Mouse (Mus musculus) kidney, embryonic 15.5 days (tissue): ENCODE measurements around the gene Neurog2. TPM values are rescaled to one million over a fixed set of nuclear protein-coding genes. Genes with fewer than 3 reads are reported as not detected.
A peak's percentile ranks its signal among the peaks of the same experiment; 100 is the strongest.

ENCODE experiments used
- ATAC-seq: fragments of 200-750 bp; cut with Nextera tagmentation; replicated peaks from 2 replicates; pipeline ENCODE4 v1.8.0; 2017; ENCODE audit warnings: moderate TSS enrichment; ENCODE audit not compliant: low FRiP score
- H3K27ac ChIP-seq: fragments of 300-500 bp; sonication (generic); 2 replicates; pipeline ENCODE4 v1.5.1; 2015; ENCODE audit warnings: mild to moderate bottlenecking, inconsistent platforms
- H3K27me3 ChIP-seq: fragments of 300-500 bp; sonication (generic); 2 replicates; pipeline ENCODE4 v1.6.1; 2015; ENCODE audit warnings: inconsistent platforms
- H3K36me3 ChIP-seq: fragments of 300-500 bp; sonication (generic); 2 replicates; pipeline ENCODE4 v1.6.1; 2015; ENCODE audit warnings: inconsistent platforms
- H3K4me1 ChIP-seq: fragments of 300-500 bp; sonication (generic); 2 replicates; pipeline ENCODE4 v1.6.1; 2015; ENCODE audit warnings: inconsistent platforms
- H3K4me2 ChIP-seq: fragments of 300-500 bp; sonication (generic); 2 replicates; pipeline ENCODE4 v1.6.1; 2015; ENCODE audit warnings: moderate library complexity, mild to moderate bottlenecking, inconsistent platforms
- H3K4me3 ChIP-seq: fragments of 300-500 bp; sonication (generic); replicated peaks from 2 replicates; pipeline ENCODE4 v1.5.1; 2015; ENCODE audit warnings: mild to moderate bottlenecking, inconsistent platforms
- H3K9ac ChIP-seq: fragments of 300-500 bp; sonication (generic); 2 replicates; pipeline ENCODE4 v1.6.1; 2015; ENCODE audit warnings: mild to moderate bottlenecking, inconsistent platforms
- H3K9me3 ChIP-seq: fragments of 300-500 bp; sonication (generic); replicated peaks from 2 replicates; pipeline ENCODE4 v1.6.1; 2016; ENCODE audit warnings: inconsistent platforms
- WGBS: fragments of 180-500 bp; shearing (Covaris S2); methylation state at CpG from one replicate; pipeline ENCODE4 v1.1.7; 2015; ENCODE audit warnings: mixed read lengths; 5-methylcytosine and 5-hydroxymethylcytosine counted together
- polyA plus RNA-seq: library from polyadenylated mRNA; unstranded; fragments of >200 nt; fragmentation: Nextera tagmentation; extraction: Ambion mirVana; gene quantifications from 2 replicates; pipeline ENCODE4 v1.2.1, GENCODE M21; 2015

Neurog2 gene
- polyA plus RNA-seq, 1 experiment from 2014 or later = not detected

DNA sequence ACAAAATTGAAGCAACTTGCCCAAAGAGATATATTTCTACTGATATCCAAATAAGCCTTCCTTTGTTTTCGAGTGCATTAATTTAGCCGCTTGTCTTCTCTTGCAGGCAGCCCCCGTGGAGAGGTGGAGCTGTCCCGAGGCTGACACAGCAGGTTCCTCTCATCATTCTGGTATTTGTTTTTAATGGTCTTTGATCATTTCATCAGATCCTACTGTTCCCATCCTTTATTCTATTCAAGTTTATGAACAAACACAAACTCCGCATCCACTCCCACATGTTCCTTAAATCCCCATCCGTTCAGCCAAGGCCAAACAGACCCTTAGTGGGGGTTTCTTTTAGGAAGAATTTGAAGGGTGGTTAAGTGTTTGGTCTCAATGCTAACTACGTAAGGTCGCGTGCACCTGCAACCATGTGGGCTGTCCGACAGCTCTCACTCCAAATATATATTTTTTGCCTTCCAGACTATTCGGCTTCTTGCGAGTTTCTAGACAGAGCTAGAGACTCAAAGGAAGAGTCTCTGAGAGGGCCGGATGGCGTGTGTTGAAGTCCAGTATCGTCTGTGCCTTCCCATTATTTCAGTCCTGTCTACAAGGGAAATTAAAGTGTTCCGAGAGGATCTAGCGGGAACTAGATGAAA, 2.1 kb upstream of the Neurog2 start:
- peaks cover 48% of the 10 kb centered on the region for H3K4me1 ChIP-seq
- 2% methylated on average over 17 of the region's 17 CpGs for whole genome bisulfite sequencing

DNA sequence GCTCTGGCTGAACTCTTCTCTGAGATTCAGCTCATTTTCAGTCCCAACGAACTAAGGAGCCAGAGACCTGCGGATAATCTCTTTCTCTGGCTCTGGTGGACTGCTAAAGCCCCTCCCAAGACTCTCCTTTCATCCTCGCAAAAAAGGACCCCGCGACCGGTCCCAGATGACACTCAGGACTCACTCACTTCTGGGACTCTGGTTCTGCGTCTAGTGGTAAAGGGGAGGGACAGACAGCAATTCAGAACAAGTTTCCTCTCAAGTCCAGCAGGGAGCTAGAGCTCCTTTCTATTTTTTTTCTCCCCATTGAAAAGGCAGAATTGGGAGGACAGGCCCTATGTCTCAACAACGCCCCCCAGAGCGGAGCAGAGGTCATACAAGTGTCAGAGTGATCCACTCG, 1.4 kb upstream of the Neurog2 start:
- H3K9me3 ChIP-seq = no peaks in the 10 kb centered on the region
- under 1% methylated on average over 10 of the region's 10 CpGs for WGBS
- no peak for ATAC-seq
- no peaks in the 10 kb centered on the region for H3K36me3 ChIP-seq
- H3K4me1 ChIP-seq = peaks cover 44% of the 10 kb centered on the region
- H3K4me2 ChIP-seq = no peak overlapping the region
- no peak overlapping the region for H3K9ac ChIP-seq
- no peak overlapping the region for H3K4me3 ChIP-seq
- no peak overlapping the region for H3K27ac ChIP-seq
- peaks cover 95% of the 10 kb centered on the region for H3K27me3 ChIP-seq

More for the DNA sequence above, 2.1 kb upstream of the Neurog2 start:
- Histone ChIP-seq H3K9me3 (no peaks in the 10 kb centered on the region), H3K36me3 (no peaks in the 10 kb centered on the region), H3K4me3 (no peak overlapping the region), H3K9ac (no peak overlapping the region), H3K27ac (no peak overlapping the region), H3K27me3 (peaks cover 96% of the 10 kb centered on the region), H3K4me2 (no peak overlapping the region)
- ATAC-seq = no peak

DNA sequence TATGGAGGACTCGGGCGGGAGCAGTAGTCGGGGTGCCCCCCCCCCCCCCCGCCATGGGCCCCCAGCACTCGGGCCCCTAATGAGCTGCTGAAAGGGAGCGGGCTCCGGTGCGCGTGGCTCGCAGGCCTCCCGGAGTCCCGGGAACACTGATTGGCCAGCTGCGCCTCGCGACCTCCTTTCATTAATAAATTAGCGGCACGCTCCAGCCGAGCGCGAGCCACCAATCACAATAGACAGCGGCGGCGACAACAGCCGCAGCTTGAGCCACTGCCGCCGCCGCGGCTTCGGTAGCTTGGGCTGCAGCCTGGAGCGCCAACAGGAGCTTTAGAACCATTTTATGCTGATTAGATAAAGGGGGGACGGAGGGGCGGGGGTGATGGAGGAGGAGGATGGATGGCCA, 404 bp upstream of the Neurog2 start:
- no peak overlapping the region for H3K9ac ChIP-seq
- peak; percentile 63 for ATAC-seq
- no peaks in the 10 kb centered on the region for H3K9me3 ChIP-seq
- peak overlapping the region; percentile 69 for H3K4me2 ChIP-seq
- no peaks in the 10 kb centered on the region for H3K36me3 ChIP-seq
- under 1% methylated on average over 30 of the region's 32 CpGs for WGBS
- peak overlapping the region; percentile 38 for H3K4me3 ChIP-seq
- peaks cover 95% of the 10 kb centered on the region for H3K27me3 ChIP-seq
- H3K4me1 ChIP-seq = peaks cover 42% of the 10 kb centered on the region
- no peak overlapping the region for H3K27ac ChIP-seq

DNA sequence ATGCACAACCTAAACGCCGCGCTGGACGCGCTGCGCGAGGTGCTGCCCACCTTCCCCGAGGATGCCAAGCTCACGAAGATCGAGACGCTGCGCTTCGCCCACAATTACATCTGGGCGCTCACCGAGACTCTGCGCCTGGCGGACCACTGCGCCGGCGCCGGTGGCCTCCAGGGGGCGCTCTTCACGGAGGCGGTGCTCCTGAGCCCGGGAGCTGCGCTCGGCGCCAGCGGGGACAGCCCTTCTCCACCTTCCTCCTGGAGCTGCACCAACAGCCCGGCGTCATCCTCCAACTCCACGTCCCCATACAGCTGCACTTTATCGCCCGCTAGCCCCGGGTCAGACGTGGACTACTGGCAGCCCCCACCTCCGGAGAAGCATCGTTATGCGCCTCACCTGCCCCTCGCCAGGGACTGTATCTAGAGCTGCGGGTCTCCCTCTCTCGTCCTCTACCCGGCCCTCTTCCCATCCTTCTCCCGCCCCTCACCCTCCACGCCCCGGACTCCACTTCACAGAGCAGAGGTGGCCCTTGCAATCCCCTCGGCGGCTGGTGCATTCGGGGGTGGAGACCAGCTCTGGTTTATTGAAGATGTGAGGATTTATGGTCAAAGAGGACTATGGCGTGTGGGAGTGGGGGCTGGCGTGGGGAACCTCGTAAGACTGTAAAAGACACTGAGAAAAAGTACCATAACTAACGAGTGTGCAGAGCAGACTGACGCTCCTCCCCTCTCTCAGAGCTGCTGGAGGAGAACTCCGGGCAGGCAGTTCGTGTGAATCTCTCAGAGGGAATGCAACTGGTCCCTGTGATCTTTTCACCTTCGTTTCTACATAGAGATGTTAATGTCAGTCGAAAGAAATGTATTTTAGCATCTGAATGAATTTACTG, 1.4 kb downstream of the Neurog2 start:
- H3K9ac ChIP-seq = 0 out of 2 replicates have a peak overlapping the region, but pooled peaks have one; percentile 22
- under 1% methylated on average over 58 of the region's 58 CpGs for WGBS
- peaks cover 27% of the 10 kb centered on the region for H3K4me1 ChIP-seq
- peak overlapping the region; percentile 38 for H3K4me3 ChIP-seq
- no peaks in the 10 kb centered on the region for H3K9me3 ChIP-seq
- peak overlapping the region; percentile 69 for H3K4me2 ChIP-seq
- no peaks in the 10 kb centered on the region for H3K36me3 ChIP-seq
- peaks cover 96% of the 10 kb centered on the region for H3K27me3 ChIP-seq
- no peak overlapping the region for H3K27ac ChIP-seq
- peak; percentile 87 for ATAC-seq

DNA sequence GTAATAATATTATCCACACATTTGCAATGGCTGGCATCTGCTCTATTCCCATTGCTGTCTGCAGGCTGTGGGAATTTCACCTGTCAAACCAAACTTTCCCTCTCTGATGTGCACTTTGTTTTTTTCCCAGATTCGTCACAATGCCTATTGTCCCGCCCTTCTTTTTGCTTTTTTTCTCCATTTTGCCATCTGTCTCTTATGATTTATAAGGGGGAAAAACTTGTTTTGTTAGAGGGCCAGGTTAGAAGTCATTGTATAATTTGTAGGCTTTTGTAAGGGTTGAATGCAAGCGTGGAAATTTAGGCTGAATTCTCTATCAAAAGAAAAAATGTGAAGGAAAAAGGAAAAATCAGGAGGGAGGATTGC, 2.0 kb downstream of the Neurog2 start:
- Histone ChIP-seq H3K4me2 (peak overlapping the region; percentile 69; the same call in 1 of the 2 replicates), H3K36me3 (no peaks in the 10 kb centered on the region), H3K4me1 (peaks cover 31% of the 10 kb centered on the region), H3K4me3 (no peak overlapping the region), H3K9ac (no peak overlapping the region), H3K27me3 (peaks cover 97% of the 10 kb centered on the region), H3K27ac (no peak overlapping the region), H3K9me3 (no peaks in the 10 kb centered on the region)
- WGBS = 5% methylated on average over 3 of the region's 3 CpGs
- no peak for ATAC-seq

DNA sequence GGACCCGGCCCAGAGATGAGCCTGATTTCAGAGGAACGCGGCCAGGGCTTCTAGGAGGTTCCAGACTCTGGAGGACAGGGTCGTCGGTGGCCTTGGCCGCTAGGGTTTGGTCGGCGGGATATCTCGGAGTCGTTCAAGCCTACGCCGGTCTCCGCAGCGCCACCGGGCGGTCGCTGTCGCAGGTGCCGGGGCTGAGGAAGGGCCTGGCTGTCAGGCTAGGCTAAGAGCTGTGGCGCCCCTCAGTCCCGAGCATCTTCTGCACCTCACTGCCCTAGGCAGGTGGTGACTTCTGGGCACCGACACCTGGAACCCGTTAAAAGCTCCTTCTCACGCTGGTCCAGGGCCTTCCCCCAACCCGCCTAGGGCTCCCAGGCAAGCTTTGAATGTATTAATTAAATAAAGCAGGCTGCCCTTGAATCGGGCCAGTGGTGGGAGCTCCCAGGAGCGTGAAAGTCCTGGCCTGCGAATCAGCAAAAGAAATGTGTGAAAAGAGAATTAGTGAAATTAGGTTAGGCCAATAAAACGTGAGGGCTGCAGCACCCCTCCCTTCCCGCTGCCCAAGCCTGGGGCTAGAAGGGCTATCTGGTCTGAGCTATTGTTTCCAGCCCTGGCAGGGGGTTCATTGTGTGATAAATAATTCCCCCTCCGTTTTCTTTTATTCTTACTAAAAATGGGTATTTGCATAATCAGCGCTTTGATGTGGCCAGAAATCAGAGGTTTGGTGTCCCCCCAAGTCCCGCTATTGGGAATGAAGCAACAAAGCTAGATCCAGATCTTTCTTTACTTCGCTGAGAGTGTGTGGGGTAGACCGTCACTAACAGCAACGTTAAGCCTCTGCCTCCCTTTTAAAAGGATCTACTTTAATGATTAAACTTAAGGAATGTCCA, 7.2 kb downstream of the Neurog2 start:
- H3K27ac ChIP-seq = no peak overlapping the region
- no peaks in the 10 kb centered on the region for H3K36me3 ChIP-seq
- peak overlapping the region; percentile 48 for H3K4me2 ChIP-seq
- H3K9ac ChIP-seq = no peak overlapping the region
- under 1% methylated on average over 36 of the region's 36 CpGs for WGBS
- H3K4me3 ChIP-seq = peak overlapping the region; percentile 15; the same call in 1 of the 2 replicates
- no peaks in the 10 kb centered on the region for H3K9me3 ChIP-seq
- H3K27me3 ChIP-seq = peaks cover 95% of the 10 kb centered on the region
- peak; percentile 79 for ATAC-seq
- H3K4me1 ChIP-seq = peaks cover 18% of the 10 kb centered on the region

DNA sequence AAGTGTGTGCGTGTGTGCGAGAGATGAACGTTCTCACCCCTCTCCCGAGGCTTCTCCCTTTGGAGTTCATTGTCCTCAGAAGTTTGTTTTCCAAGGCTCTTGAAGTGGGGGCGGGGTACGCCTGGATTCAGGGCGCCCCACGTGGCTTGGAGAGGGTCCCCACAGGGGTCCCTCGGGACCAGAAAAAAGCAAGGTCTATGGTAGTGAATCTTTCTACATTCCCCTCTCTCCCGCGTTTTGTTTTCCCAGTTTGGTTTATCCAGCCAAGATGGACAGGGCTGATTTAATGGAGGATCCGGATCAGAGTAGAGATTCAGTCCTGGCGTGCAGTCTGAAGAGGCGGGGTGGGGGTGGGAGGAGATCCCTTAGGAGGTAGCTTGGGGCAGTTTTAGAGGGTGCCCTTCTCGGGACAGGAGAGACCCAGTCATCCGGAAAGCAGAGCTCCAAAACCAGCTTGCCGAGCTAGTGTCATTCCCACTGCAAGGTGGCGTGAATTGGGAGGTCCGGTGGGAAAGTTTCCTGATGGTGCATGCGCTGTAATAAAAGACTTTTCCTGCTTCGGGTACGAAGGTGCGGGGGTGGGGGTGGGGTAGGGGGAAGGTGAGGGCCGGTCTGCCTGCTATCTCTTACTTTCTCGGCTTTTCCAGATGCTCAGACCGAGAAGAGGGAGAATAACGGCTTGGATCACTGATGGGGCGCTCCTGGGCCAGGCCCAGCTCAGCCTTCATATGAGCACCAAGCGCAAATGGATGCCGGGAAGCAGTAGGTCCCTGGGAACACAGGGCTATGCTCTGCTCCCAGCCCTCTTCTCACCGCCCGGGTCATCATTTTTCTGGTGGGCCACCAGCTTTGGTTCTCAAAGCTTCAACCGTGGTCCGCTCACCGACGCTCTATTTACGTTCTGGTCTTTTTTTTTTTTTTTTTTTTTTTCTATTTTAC, 8.1 kb downstream of the Neurog2 start:
- Histone ChIP-seq H3K27me3 (peaks cover 96% of the 10 kb centered on the region), H3K4me2 (peak overlapping the region; percentile 48), H3K9ac (no peak overlapping the region), H3K27ac (no peak overlapping the region), H3K4me1 (peaks cover 18% of the 10 kb centered on the region), H3K9me3 (no peaks in the 10 kb centered on the region), H3K4me3 (peak overlapping the region; percentile 15; the same call in 1 of the 2 replicates), H3K36me3 (no peaks in the 10 kb centered on the region)
- WGBS = 3% methylated on average over 37 of the region's 37 CpGs
- ATAC-seq = peak; percentile 63

DNA sequence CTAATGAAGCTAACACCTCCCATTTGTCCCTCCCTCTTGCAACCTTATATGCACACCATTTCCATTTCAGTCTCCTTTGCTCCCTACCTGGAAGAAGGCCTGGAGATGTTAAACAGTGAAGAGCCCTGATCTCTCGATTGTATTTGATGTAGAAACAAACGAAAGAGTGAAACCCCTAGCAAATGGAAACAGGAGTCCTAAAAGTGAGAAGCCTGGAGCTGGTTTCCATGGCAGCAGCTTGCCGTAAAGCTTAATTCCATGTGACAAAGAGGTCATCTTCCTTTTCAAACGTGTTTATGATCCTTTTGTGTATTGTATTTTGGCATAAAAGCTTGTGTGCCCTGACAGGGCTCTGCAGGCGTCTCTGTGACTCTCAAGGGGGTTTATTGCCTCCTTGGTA, 9.3 kb downstream of the Neurog2 start:
- Histone ChIP-seq H3K9me3 (no peaks in the 10 kb centered on the region), H3K4me3 (no peak overlapping the region), H3K27me3 (peaks cover 96% of the 10 kb centered on the region), H3K36me3 (no peaks in the 10 kb centered on the region), H3K4me1 (peaks cover 18% of the 10 kb centered on the region), H3K27ac (no peak overlapping the region), H3K4me2 (no peak overlapping the region), H3K9ac (no peak overlapping the region)
- 3% methylated on average over 5 of the region's 5 CpGs for WGBS
- no peak for ATAC-seq

DNA sequence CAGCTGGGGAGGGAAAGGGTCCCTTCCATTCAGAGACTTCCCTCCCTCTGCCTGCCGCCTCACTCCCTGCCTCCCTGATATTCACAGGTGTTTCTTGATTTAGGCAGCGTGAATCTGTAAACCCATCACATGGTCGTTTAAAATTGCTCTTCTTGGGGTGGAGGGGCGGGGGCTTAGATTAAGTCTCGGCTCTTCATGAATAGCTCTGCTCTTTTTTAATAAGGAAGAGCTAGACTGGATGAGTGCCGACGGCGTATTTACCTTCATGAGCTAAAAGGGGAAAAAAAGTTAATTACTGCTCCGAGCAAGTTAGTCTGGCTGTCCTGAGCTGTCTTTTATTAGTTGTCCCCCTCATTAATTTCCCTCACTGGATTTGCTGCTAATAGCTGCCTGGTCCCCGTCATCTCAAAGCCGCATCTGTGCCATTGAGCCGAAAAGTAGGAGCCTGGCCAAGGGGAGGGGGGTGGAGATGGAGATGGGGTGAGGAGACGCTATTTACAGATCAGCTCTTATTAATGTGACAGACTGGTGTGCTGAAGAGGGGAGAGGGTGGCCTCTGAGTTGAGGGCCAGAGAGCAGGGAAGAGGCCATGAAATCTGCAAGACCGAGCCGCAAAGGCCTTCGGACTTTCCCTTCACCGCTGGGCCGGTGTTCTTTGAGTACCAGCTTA, 13.4 kb downstream of the Neurog2 start:
- H3K4me3 ChIP-seq = no peak overlapping the region
- H3K4me1 ChIP-seq = peaks cover 2% of the 10 kb centered on the region
- 57% methylated on average over 18 of the region's 18 CpGs for WGBS
- no peaks in the 10 kb centered on the region for H3K9me3 ChIP-seq
- no peak for ATAC-seq
- H3K4me2 ChIP-seq = no peak overlapping the region
- H3K27me3 ChIP-seq = peaks cover 63% of the 10 kb centered on the region
- H3K36me3 ChIP-seq = no peaks in the 10 kb centered on the region
- no peak overlapping the region for H3K9ac ChIP-seq
- H3K27ac ChIP-seq = no peak overlapping the region

DNA sequence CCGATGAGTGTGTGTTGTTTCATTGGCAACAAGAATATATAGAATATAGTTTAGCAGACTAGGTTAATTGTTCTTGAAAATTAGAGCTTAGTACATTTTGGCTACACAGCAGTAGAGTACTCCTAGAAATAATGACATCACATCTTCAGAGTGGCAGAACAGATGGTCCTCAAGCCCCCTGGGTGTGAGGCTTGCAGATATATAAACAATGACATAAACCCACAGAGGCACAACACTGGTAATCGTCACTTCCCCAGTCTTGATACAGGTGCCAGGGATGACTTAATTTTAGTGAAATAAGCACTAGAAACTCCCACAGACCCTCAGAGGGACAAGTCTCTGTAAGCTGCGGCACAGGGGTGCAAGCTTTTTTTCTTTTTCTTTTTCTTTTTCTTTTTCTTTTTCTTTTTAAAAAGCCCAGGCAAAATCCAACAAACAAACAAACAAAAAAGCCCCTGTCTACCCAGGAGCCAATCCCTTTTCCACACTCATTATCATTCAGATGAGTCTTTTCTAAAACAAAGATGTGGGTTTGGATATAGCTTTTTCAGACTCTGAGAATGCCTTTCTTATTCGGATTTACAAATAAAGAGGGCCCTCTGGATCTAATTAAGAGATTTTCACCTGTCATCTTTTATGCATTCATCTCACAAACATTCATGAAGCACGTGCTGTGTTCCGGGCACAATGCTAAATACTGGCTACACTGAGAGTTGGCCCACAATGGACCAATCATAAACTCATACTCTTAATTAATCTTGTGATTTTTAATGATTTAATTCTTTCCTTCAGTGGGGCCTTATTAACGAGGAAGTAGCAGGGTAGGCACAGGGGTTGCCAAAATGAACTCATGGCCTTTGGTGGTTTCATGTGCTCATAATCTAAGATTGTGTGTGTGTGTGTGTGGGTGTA, 19.1 kb downstream of the Neurog2 start:
- 70% methylated on average over 7 of the region's 7 CpGs for WGBS
- Histone ChIP-seq H3K36me3 (no peaks in the 10 kb centered on the region), H3K27me3 (peaks cover 8% of the 10 kb centered on the region), H3K4me3 (no peak overlapping the region), H3K4me1 (no peaks in the 10 kb centered on the region), H3K9me3 (no peaks in the 10 kb centered on the region), H3K9ac (no peak overlapping the region), H3K4me2 (no peak overlapping the region), H3K27ac (no peak overlapping the region)
- ATAC-seq = no peak
